Mouse (Mus musculus) MEL (cell line): ENCODE measurements around the gene Sez6l. TPM values are rescaled to one million over a fixed set of nuclear protein-coding genes. Genes with fewer than 3 reads are reported as not detected.

Experiments used
- DNase-seq: peaks from one replicate; pipeline ENCODE4 v3.0.0; 2011; ENCODE audit warnings: low read depth, low spot score
- H3K27ac ChIP-seq: 2 replicates; pipeline ENCODE4 v1.5.1; 2012; ENCODE audit warnings: low read depth, mild to moderate bottlenecking, control low read depth, low read length, moderate library complexity; ENCODE audit not compliant: control insufficient read depth
- H3K27me3 ChIP-seq, 2 experiments: fragments of 150-350 bp in 1 of 2; sonication (generic) in 1 of 2; 2 replicates each; pipeline ENCODE4 v1.6.1; 2012; ENCODE audit warnings: low read length in 2 of 2, mild to moderate bottlenecking in 2 of 2, improper control_type of control experiment in 1 of 2, moderate library complexity in 1 of 2; ENCODE audit not compliant: insufficient read depth in 2 of 2, control insufficient read depth in 1 of 2
- H3K36me3 ChIP-seq, 2 experiments: 2 replicates each; pipeline ENCODE4 v1.6.1; 2012 to 2014; ENCODE audit warnings: low read length in 2 of 2, improper control_type of control experiment in 1 of 2, inconsistent platforms in 1 of 2, mild to moderate bottlenecking in 1 of 2; ENCODE audit not compliant: insufficient read depth in 2 of 2, control insufficient read depth in 1 of 2
- H3K4me1 ChIP-seq, 2 experiments: fragments of 150-350 bp in 1 of 2; sonication (generic) in 1 of 2; 2 replicates each; pipeline ENCODE4 v1.6.1; 2012; ENCODE audit warnings: low read length in 2 of 2, improper control_type of control experiment in 1 of 2, mild to moderate bottlenecking in 1 of 2; ENCODE audit not compliant: insufficient read depth in 2 of 2, control insufficient read depth in 1 of 2
- H3K4me3 ChIP-seq, 2 experiments: fragments of 150-350 bp in 1 of 2; sonication (generic) in 1 of 2; 2 replicates each; pipeline ENCODE4 v1.5.1; 2012; ENCODE audit warnings: low read depth in 2 of 2, low read length in 2 of 2, mild to moderate bottlenecking in 2 of 2, moderate library complexity in 2 of 2, control low read depth in 1 of 2, improper control_type of control experiment in 1 of 2; ENCODE audit not compliant: control insufficient read depth in 1 of 2, insufficient read depth in 1 of 2
- H3K79me2 ChIP-seq: 2 replicates; pipeline ENCODE4 v1.6.1; 2012; ENCODE audit warnings: mild to moderate bottlenecking, low read length, moderate library complexity; ENCODE audit not compliant: control insufficient read depth, poor library complexity, insufficient read depth
- H3K9ac ChIP-seq: 2 replicates; pipeline ENCODE4 v1.6.1; 2012; ENCODE audit warnings: low read depth, mild to moderate bottlenecking, control low read depth, low read length, moderate library complexity; ENCODE audit not compliant: control insufficient read depth, poor library complexity, severe bottlenecking
- H3K9me3 ChIP-seq: fragments of 150-350 bp; sonication (generic); replicated peaks from 2 replicates; pipeline ENCODE4 v1.6.1; 2012; ENCODE audit warnings: mild to moderate bottlenecking, low read length, improper control_type of control experiment, moderate library complexity; ENCODE audit not compliant: insufficient read depth
- BHLHE40 ChIP-seq: IDR thresholded peaks from 2 replicates; pipeline ENCODE4 v1.6.1; 2012; ENCODE audit warnings: low read depth, mild to moderate bottlenecking, inconsistent platforms, low read length, improper control_type of control experiment, borderline replicate concordance
- CHD2 ChIP-seq: IDR thresholded peaks from 2 replicates; pipeline ENCODE4 v1.6.1; 2011; ENCODE audit warnings: low read length, improper control_type of control experiment
- E2F4 ChIP-seq: IDR thresholded peaks from 2 replicates; pipeline ENCODE4 v1.6.1; 2011; ENCODE audit warnings: low read depth, low read length, improper control_type of control experiment, borderline replicate concordance
- GABPA ChIP-seq: IDR thresholded peaks from 2 replicates; pipeline ENCODE4 v1.6.1; 2012; ENCODE audit warnings: low read depth, mild to moderate bottlenecking, inconsistent platforms, low read length, improper control_type of control experiment, moderate library complexity
- GATA1 ChIP-seq: IDR thresholded peaks from 2 replicates; pipeline ENCODE4 v1.6.1; 2011; ENCODE audit warnings: low read depth, low read length, improper control_type of control experiment
- KAT2A ChIP-seq: conservative IDR thresholded peaks from 2 replicates; pipeline ENCODE4 v1.6.1; 2012; ENCODE audit warnings: low read depth, low read length, improper control_type of control experiment, inconsistent platforms
- MAFK ChIP-seq: IDR thresholded peaks from 2 replicates; pipeline ENCODE4 v1.6.1; 2011; ENCODE audit warnings: low read depth, mild to moderate bottlenecking, low read length, improper control_type of control experiment, borderline replicate concordance
- MEF2A ChIP-seq: IDR thresholded peaks from 2 replicates; pipeline ENCODE4 v1.6.1; 2014; ENCODE audit warnings: low read depth, mild to moderate bottlenecking, inconsistent platforms, low read length, improper control_type of control experiment; ENCODE audit not compliant: poor library complexity, insufficient replicate concordance, severe bottlenecking; ENCODE audit errors: extremely low read depth
- MYC ChIP-seq: IDR thresholded peaks from 2 replicates; pipeline ENCODE4 v1.6.1; 2011; ENCODE audit warnings: low read depth, mild to moderate bottlenecking, low read length, improper control_type of control experiment, moderate library complexity
- NELFE ChIP-seq: IDR thresholded peaks from 2 replicates; pipeline ENCODE4 v1.6.1; 2011; ENCODE audit warnings: low read depth, low read length, improper control_type of control experiment
- NRF1 ChIP-seq: IDR thresholded peaks from 2 replicates; pipeline ENCODE4 v1.6.1; 2014; ENCODE audit warnings: low read depth, mild to moderate bottlenecking, inconsistent platforms, low read length, improper control_type of control experiment, moderate library complexity; ENCODE audit not compliant: poor library complexity, insufficient read depth, severe bottlenecking
- POLR2A ChIP-seq, 2 experiments: IDR thresholded peaks; 2 replicates each; pipeline ENCODE4 v1.6.1; 2011 to 2012; ENCODE audit warnings: low read length in 2 of 2, mild to moderate bottlenecking in 2 of 2, control low read depth in 1 of 2, improper control_type of control experiment in 1 of 2, low read depth in 1 of 2, moderate library complexity in 1 of 2; ENCODE audit not compliant: control insufficient read depth in 1 of 2, insufficient read depth in 1 of 2, poor library complexity in 1 of 2
- POLR2AphosphoS5 ChIP-seq: IDR thresholded peaks from 2 replicates; pipeline ENCODE4 v1.6.1; 2012; ENCODE audit warnings: low read depth, borderline replicate concordance, mild to moderate bottlenecking, inconsistent platforms, low read length, moderate library complexity, mixed read lengths
- RAD21 ChIP-seq: IDR thresholded peaks from 2 replicates; pipeline ENCODE4 v1.6.1; 2011; ENCODE audit warnings: mild to moderate bottlenecking, low read depth, low read length, improper control_type of control experiment
- RCOR1 ChIP-seq: IDR thresholded peaks from 2 replicates; pipeline ENCODE4 v1.6.1; 2012; ENCODE audit warnings: low read depth, mild to moderate bottlenecking, inconsistent platforms, low read length, improper control_type of control experiment
- TBP ChIP-seq: IDR thresholded peaks from 2 replicates; pipeline ENCODE4 v1.8.0; 2011; ENCODE audit warnings: low read depth, low read length, improper control_type of control experiment
- ZC3H11A ChIP-seq: IDR thresholded peaks from 2 replicates; pipeline ENCODE4 v1.6.1; 2012; ENCODE audit warnings: low read depth, mild to moderate bottlenecking, inconsistent platforms, low read length, improper control_type of control experiment
- ZKSCAN1 ChIP-seq: IDR thresholded peaks from 2 replicates; pipeline ENCODE4 v1.6.1; 2012; ENCODE audit warnings: low read depth, mild to moderate bottlenecking, inconsistent platforms, low read length, improper control_type of control experiment, moderate library complexity
- polyA plus RNA-seq, 2 experiments: library from polyadenylated mRNA; stranded (reverse) in 1 of 2; unstranded in 1 of 2; fragments of >175 nt in 1 of 2; fragments of >200 nt in 1 of 2; gene quantifications; 2 replicates each; pipeline versions ENCODE4 v1.2.1 to v1.2.4; 2012; ENCODE audit warnings: low replicate concordance in 2 of 2, low read depth in 1 of 2; ENCODE audit not compliant: insufficient read length in 2 of 2, insufficient read depth in 1 of 2, missing spikeins in 1 of 2
- total RNA-seq: library from RNA; depleted of rRNA; stranded (reverse); fragments of 300-350 nt; gene quantifications from 2 replicates; pipeline ENCODE4 v1.2.3, GENCODE M21; 2012

Gene Sez6l
- total and polyA plus RNA-seq, 3 experiments = not detected

GRCm38 (mm10) chr5:112499918-112500682 is 76.9 kb downstream of the Sez6l start:
- Histone ChIP-seq H3K79me2 (no peaks in the 10 kb centered on the region), H3K9ac (no peak overlapping the region), H3K36me3 (no peaks in the 10 kb centered on the region), H3K27me3 (no peaks in the 10 kb centered on the region), H3K4me3 (no peak overlapping the region), H3K4me1 (no peaks in the 10 kb centered on the region), H3K27ac (no peak overlapping the region), H3K9me3 (no peaks in the 10 kb centered on the region)
- no peak for DNase-seq
- no peak for TF ChIP-seq CHD2
- TF ChIP-seq MYC = no peak
- no peak for TF ChIP-seq GATA1
- no peak for TF ChIP-seq KAT2A
- TF ChIP-seq POLR2AphosphoS5 = no peak
- TF ChIP-seq MAFK = no peak
- no peak for TF ChIP-seq GABPA
- no peak for TF ChIP-seq ZC3H11A
- TF ChIP-seq RAD21 = no peak
- TF ChIP-seq E2F4 = no peak
- TF ChIP-seq POLR2A (IDR thresholded peaks at IDR 0.05; ENCODE audit: control insufficient read depth in 1 of 2, insufficient read depth in 1 of 2, low read depth in 1 of 2, low read length in 2 of 2, poor library complexity in 1 of 2) = no peak
- no peak for TF ChIP-seq RCOR1
- TF ChIP-seq MEF2A = no peak
- TF ChIP-seq ZKSCAN1 = no peak
- TF ChIP-seq NELFE = no peak
- TF ChIP-seq TBP = no peak
- TF ChIP-seq BHLHE40 = no peak
- no peak for TF ChIP-seq NRF1

- H3K4me3 ChIP-seq = no peak overlapping the region
- no peaks in the 10 kb centered on the region for H3K27me3 ChIP-seq
- no peaks in the 10 kb centered on the region for H3K36me3 ChIP-seq
- DNase-seq = no peak
- no peaks in the 10 kb centered on the region for H3K79me2 ChIP-seq
- H3K9me3 ChIP-seq = no peaks in the 10 kb centered on the region
- no peaks in the 10 kb centered on the region for H3K4me1 ChIP-seq
- no peak overlapping the region for H3K27ac ChIP-seq
- no peak for TF ChIP-seq ZKSCAN1
- H3K9ac ChIP-seq = no peak overlapping the region
Measured at GRCm38 (mm10) chr5:112498921-112499917, 77.8 kb downstream of the Sez6l start.
